Mouse (Mus musculus): ENCODE measurements around the gene Abcb4.

GRCm38 (mm10) chr5:8894104-8894425, 548 bp downstream of the Abcb4 start:
- TF ChIP-seq CTCF (IDR thresholded peaks at IDR 0.05 in 2 of 3, conservative IDR thresholded peaks at IDR 0.05 in 1 of 3; ENCODE audit: control insufficient read depth in 1 of 3, insufficient read depth in 1 of 3, low read depth in 2 of 3, low read length in 3 of 3, poor library complexity in 1 of 3, severe bottlenecking in 1 of 3), result no peak
- TF ChIP-seq POLR2A (IDR thresholded peaks at IDR 0.05; ENCODE audit: control insufficient read depth in 1 of 2, insufficient read depth in 1 of 2, low read depth in 1 of 2, low read length in 2 of 2, poor library complexity in 1 of 2), result no peak
- TF ChIP-seq MEF2A (IDR thresholded peaks at IDR 0.05; ENCODE audit: extremely low read depth, insufficient replicate concordance, low read depth, low read length, poor library complexity, severe bottlenecking), result no peak
- no peak for TF ChIP-seq SMC3 (IDR thresholded peaks at IDR 0.05; ENCODE audit: low read depth, low read length)
- no peak for TF ChIP-seq MAX (IDR thresholded peaks at IDR 0.05; ENCODE audit: low read length)
- no peak for TF ChIP-seq ZC3H11A (IDR thresholded peaks at IDR 0.05; ENCODE audit: low read depth, low read length)
- TF ChIP-seq POLR2AphosphoS2 (IDR thresholded peaks at IDR 0.05; ENCODE audit: low read length), result no peak
- no peak for TF ChIP-seq TCF12 (IDR thresholded peaks at IDR 0.05; ENCODE audit: low read depth, low read length)
- no peak for TF ChIP-seq USF1 (IDR thresholded peaks at IDR 0.05; ENCODE audit: low read depth, low read length)
- TF ChIP-seq ZNF384 (IDR thresholded peaks at IDR 0.05; ENCODE audit: low read depth, low read length), result no peak
- TF ChIP-seq ZKSCAN1 (IDR thresholded peaks at IDR 0.05; ENCODE audit: low read depth, low read length), result no peak
- TF ChIP-seq NELFE (IDR thresholded peaks at IDR 0.05; ENCODE audit: low read depth, low read length), result no peak

Data from MEL (cell line).